Mouse (Mus musculus): ENCODE measurements around the gene Chd3. TPM values are rescaled to one million over a fixed set of nuclear protein-coding genes. Genes with fewer than 3 reads are reported as not detected.

The Chd3 gene
- total and polyA plus RNA-seq, 3 experiments = 31.9 to 92.0 (median 66.4) TPM

- no peak overlapping the region for H3K4me3 ChIP-seq (replicated peaks in 1 of 3; ENCODE audit: low read depth in 2 of 3, low read length in 2 of 3, poor library complexity in 1 of 3)
- no peak overlapping the region for H3K4me2 ChIP-seq (ENCODE audit: insufficient read depth, low read depth, poor library complexity, severe bottlenecking)
- H3K36me3 ChIP-seq (replicated peaks in 1 of 2; ENCODE audit: control insufficient read depth in 1 of 2, insufficient read depth in 1 of 2, low read length in 1 of 2) = peaks cover 73 to 82% of the 10 kb centered on the region in 2 experiments
- no peak overlapping the region for H3K9ac ChIP-seq (ENCODE audit: insufficient read depth, low read depth)
- DNase-seq (ENCODE audit: extremely low read depth) = no peak
- TF ChIP-seq ELF1 (IDR thresholded peaks at IDR 0.05; ENCODE audit: low read depth, low read length) (no peak), RCOR1 (conservative IDR thresholded peaks at IDR 0.05; ENCODE audit: low read depth, low read length) (no peak), TBP (conservative IDR thresholded peaks at IDR 0.05; ENCODE audit: low read depth, low read length) (no peak), USF1 (IDR thresholded peaks at IDR 0.05; ENCODE audit: low read depth, low read length) (no peak), ZNF384 (IDR thresholded peaks at IDR 0.05; ENCODE audit: low read depth, low read length) (no peak), POLR2A (IDR thresholded peaks at IDR 0.05; ENCODE audit: low read depth, low read length) (no peak), MXI1 (IDR thresholded peaks at IDR 0.05; ENCODE audit: low read depth, low read length) (no peak), SMC3 (IDR thresholded peaks at IDR 0.05; ENCODE audit: low read depth, low read length) (no peak), BHLHE40 (IDR thresholded peaks at IDR 0.05; ENCODE audit: low read depth, low read length) (no peak), ZKSCAN1 (IDR thresholded peaks at IDR 0.05; ENCODE audit: borderline replicate concordance, low read depth, low read length) (no peak), JUN (IDR thresholded peaks at IDR 0.05; ENCODE audit: insufficient read depth, low read depth, low read length) (no peak), MEF2A (IDR thresholded peaks at IDR 0.05; ENCODE audit: borderline replicate concordance, low read depth, low read length) (no peak), KAT2A (IDR thresholded peaks at IDR 0.05; ENCODE audit: insufficient replicate concordance, low read length) (no peak), ZC3H11A (IDR thresholded peaks at IDR 0.05; ENCODE audit: low read depth, low read length) (no peak), PAX5 (IDR thresholded peaks at IDR 0.05; ENCODE audit: low read length) (no peak), SIN3A (IDR thresholded peaks at IDR 0.05; ENCODE audit: low read length) (no peak), ETS1 (conservative IDR thresholded peaks at IDR 0.05; ENCODE audit: low read depth, low read length) (no peak), ZMIZ1 (IDR thresholded peaks at IDR 0.05; ENCODE audit: low read depth, low read length) (no peak), JUND (conservative IDR thresholded peaks at IDR 0.05; ENCODE audit: low read depth, low read length) (no peak)
- H3K9me3 ChIP-seq (replicated peaks; ENCODE audit: low read length) = no peaks in the 10 kb centered on the region
- dilution Hi-C loops (cut with MboI; ENCODE audit: extremely low pct_ligation_motif_present, extremely low pct_unique_long_range_greater_than_20kb, low sequenced_read_pairs) = no loop called here
- H3K4me1 ChIP-seq (ENCODE audit: control insufficient read depth in 1 of 2, insufficient read depth in 2 of 2) = peaks cover 11 to 19% of the 10 kb centered on the region in 2 experiments
- H3K79me2 ChIP-seq (replicated peaks; ENCODE audit: control insufficient read depth, extremely low read depth, insufficient read depth, poor library complexity, severe bottlenecking) = peaks cover 7% of the 10 kb centered on the region; the same call in 1 of the 2 replicates
- in situ Hi-C loops (cut with MboI; ENCODE audit: low pct_ligation_motif_present, low pct_unique_long_range_greater_than_20kb, low sequenced_read_pairs) = loop anchor here (10.0 kb wide), 1 partner anchor 121 kb away; no protein-coding TSS in a partner anchor
- H3K27me3 ChIP-seq (replicated peaks) = no peaks in the 10 kb centered on the region
- H3K27ac ChIP-seq (ENCODE audit: insufficient read depth, low read depth) = no peak overlapping the region
Observed at GRCm38 (mm10) chr11:69403691-69404594, 34.7 kb upstream of the Chd3 start.

GRCm38 (mm10) chr11:69401987-69402386 lies 32.8 kb upstream of the Chd3 start:
- Histone ChIP-seq H3K9me3 (replicated peaks; ENCODE audit: low read length) (no peaks in the 10 kb centered on the region), H3K9ac (ENCODE audit: insufficient read depth, low read depth) (no peak overlapping the region), H3K36me3 (replicated peaks in 1 of 2; ENCODE audit: control insufficient read depth in 1 of 2, insufficient read depth in 1 of 2, low read length in 1 of 2) (peaks cover 73 to 86% of the 10 kb centered on the region in 2 experiments), H3K79me2 (replicated peaks; ENCODE audit: control insufficient read depth, extremely low read depth, insufficient read depth, poor library complexity, severe bottlenecking) (no peaks in the 10 kb centered on the region), H3K4me3 (replicated peaks in 1 of 3; ENCODE audit: low read depth in 2 of 3, low read length in 2 of 3, poor library complexity in 1 of 3) (no peak overlapping the region), H3K4me1 (ENCODE audit: control insufficient read depth in 1 of 2, insufficient read depth in 2 of 2) (peaks cover 5 to 10% of the 10 kb centered on the region in 2 experiments; a peak in 2 of 4 replicates), H3K4me2 (ENCODE audit: insufficient read depth, low read depth, poor library complexity, severe bottlenecking) (no peak overlapping the region), H3K27ac (ENCODE audit: insufficient read depth, low read depth) (no peak overlapping the region), H3K27me3 (replicated peaks) (no peaks in the 10 kb centered on the region)
- DNase-seq (ENCODE audit: extremely low read depth) = no peak
- dilution Hi-C loops (cut with MboI; ENCODE audit: extremely low pct_ligation_motif_present, extremely low pct_unique_long_range_greater_than_20kb, low sequenced_read_pairs) = no loop called here
- no peak for TF ChIP-seq POLR2AphosphoS2 (IDR thresholded peaks at IDR 0.05; ENCODE audit: low read depth, low read length)
- no peak for TF ChIP-seq ETS1 (conservative IDR thresholded peaks at IDR 0.05; ENCODE audit: low read depth, low read length)
- TF ChIP-seq ZNF384 (IDR thresholded peaks at IDR 0.05; ENCODE audit: low read depth, low read length) = no peak
- in situ Hi-C loops (cut with MboI; ENCODE audit: low pct_ligation_motif_present, low pct_unique_long_range_greater_than_20kb, low sequenced_read_pairs) = loop anchor here (10.0 kb wide), 1 partner anchor 123 kb away; no protein-coding TSS in a partner anchor

Data from CH12.LX (cell line).